Mouse (Mus musculus) G1E (cell line): Measurements from ENCODE around the gene Adcy1.

Source experiments
- CTCF ChIP-seq: IDR thresholded peaks from 2 replicates; pipeline ENCODE4 v1.5.1; 2012; ENCODE audit warnings: low read depth, low read length, inconsistent platforms, mixed read lengths
- TAL1 ChIP-seq: conservative IDR thresholded peaks from 2 replicates; pipeline ENCODE4 v1.6.1; 2012; ENCODE audit warnings: low read depth, low read length, inconsistent platforms, mixed read lengths

GRCm38 (mm10) chr11:7211211-7211610 is 147.9 kb downstream of the Adcy1 start:
- no peak for TF ChIP-seq CTCF
- TF ChIP-seq TAL1: no peak
